Mouse (Mus musculus): ENCODE measurements around the gene Atp6v0a1.

Gene Atp6v0a1

DNA sequence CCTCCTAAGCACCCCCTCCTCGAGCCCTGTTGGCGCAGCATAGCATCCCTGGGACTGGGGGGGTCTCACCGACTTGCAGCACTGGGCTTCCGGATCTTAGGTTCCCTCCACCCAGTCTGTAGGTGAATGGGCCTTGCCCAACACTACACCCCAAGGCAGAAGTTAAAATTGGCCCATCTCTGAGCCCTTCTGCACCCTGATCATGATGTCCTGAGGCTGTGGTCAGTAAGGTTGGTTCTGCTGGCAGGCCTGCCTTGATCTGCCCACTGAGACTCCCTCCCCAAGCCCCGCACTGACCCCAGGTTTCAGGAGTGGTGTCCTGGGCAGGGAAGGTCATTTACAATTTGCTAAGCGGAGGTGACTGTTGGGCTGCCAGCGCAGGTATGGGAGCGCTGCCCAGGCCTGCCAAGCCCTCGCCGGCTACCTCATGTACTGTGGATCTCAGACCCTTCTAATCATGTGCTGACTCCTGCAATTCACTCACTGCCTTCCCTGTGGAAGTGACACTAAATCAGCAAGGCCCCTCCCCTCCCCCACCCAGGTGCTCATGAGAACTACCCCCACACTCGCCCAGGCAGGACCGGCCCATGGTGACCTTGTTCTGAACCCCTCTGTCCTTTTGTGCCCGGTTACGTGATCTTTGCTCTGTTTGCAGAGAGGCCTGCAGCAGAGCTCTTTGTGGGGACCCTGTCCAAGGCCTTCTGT, 53.9 kb downstream of the Atp6v0a1 start:
- DNase-seq = no peak

DNA sequence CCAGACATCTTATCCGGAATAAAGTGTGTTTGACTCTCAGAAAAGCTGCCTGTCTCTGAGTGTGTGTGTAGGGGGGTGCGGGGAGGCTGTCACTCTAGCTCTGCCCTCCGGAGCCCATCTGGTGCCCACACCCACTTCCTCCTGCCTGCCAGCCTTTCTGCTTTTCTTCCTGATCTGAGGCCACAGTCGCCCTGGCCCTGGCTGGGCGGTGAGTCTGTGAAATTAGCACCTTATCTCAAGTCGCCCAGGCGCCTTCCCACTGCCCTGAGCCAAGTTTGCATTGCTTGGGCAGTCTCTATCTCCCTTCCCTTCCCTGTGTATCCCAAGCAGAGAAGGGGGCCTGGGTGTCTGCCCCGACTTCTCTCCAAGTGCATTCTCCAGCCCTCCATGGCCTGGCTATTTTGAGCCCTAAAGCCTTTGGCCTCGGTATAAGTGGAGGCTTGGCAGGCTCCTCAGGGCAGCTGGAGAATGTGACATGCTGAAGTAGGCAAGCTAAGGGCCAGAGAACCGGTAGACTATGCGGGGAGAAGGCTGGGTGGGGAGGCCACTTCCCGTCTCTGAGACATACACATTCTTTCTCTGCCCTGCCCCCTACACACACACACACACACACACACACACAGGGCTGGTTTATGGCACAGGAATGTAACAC, 54.5 kb downstream of the Atp6v0a1 start:
- peak; percentile 54 for DNase-seq

DNA sequence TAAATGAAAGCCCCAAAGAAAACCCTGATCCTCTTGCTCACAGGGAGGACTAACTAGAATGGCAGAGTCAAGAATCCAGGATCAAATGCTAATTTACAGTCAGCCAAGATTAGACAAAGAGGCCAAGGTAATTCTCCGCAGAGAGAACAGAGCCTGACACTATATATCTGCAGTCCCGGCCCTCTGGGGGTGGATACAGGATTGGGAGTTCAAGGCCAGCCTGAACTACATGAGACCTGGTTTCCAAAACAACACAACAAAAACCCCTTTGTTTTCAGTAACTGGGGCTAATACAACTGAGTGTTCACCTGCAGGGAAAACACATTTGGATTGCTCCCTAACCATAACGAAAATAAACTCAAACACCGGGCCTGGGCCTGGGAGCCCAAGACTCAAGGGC, 55.2 kb downstream of the Atp6v0a1 start:
- DNase-seq = no peak

DNA sequence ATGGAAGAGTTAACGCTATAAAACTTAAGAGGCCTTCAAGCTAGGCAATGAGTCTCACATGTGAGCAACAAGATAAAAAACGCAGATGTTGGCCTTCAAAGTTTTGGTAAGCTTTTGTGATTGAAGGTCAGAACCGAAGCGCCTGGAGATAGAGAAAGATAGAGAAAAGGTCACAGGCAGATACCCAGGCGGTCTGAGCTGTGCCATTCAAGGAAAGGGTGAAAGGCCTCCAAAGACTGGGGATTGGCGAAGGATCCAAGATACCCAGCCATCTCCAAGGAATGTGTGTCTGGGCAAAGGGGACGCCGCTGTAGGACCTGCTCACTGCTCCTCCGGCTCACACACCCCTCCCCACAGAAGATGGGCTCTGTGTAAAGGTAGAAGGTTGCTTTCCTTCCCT, 55.8 kb downstream of the Atp6v0a1 start:
- DNase-seq = no peak

DNA sequence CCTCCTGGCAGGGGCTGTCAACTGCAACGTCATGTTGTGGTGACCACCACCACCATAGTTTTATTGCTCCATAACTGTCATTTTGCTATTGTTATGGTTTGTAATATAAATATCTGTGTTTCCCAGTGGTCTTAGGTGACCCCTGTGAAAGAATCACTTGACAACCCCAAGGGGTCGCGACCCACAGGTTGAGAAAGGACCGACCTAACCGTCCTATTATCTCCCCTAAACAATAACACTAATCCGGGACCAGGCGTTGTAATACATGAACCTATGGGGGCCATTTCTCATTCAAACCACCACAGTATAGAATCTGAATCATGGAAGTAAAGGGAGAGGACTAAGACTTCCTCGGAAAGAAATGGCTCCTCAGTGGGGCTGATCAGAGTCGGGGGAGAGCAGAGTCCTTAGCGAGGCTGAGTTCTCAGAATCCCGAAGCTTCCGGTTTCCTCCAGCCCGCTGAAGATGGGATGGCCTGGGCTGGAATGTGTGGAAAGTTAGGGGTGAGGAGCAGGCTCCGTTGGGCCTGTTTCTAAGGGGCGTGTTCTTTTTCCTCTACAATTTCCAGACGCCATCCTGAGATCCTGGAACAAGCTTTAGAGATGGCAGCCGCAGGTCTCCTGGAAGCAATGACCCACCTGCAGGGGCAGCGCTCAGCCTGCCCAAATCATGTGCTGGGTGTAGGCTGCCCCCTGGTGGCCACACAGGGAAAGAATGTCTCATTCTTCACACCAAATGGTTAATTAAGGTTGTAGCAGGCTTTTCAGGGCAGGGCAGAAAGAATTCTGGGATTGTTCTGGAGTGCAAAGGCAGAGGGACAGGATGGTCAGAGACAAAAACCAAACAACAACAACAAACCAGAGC, 57.5 kb downstream of the Atp6v0a1 start:
- DNase-seq = peak; percentile 86

DNA sequence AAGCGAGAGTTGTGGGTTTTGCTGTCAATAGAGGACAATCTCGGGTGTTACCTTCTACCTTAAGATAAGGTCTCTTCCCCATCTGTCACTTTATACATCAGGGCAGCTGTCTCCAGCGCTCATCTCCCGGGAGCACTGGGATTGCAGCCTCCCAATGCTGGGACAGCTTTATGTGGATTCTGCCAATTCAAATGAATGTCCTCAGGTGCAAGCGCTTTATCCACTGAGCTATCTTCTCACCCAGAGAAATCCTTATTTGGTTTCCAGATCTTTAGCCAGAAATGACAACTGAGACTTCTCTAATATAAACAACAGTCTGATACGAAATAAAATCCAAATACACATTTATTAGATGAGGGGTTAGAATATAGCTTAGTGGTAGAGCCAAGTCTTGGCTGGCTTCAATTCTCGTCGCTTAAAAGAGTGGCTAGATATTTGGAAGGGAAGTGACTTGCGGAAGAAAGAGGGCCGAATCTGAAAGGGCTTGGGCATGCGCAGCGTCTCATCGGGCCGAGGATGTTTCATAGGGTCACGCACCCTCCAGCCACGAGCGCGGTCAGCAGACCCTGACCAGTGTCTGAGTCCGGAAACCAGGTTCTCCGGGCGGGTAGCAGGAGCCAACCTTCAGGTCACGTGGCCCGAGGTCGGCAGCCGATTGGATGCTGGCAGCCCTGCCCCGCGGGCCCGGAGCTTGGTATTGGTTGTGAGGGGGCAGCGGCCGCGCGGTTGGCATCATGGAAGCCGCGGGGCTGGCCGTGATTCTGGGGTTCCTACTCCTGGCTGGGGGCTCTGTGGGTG, 60.3 kb downstream of the Atp6v0a1 start, which contains the start of gene Naglu:
Gene Naglu (plus strand): TSS at position 622 of the 798 bp plus-strand sequence.
- DNase-seq = peak; percentile 95

DNA sequence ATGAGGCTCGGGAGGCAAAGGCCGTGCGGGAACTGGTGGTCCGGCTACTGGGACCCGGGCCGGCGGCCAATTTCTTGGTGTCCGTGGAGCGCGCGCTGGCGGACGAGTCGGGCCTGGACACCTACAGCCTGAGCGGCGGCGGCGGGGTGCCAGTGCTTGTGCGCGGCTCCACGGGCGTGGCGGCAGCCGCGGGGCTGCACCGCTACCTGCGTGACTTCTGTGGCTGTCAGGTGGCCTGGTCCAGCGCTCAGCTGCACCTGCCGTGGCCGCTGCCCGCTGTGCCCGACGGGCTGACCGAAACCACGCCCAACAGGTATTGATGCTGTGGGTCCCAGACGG, 60.9 kb downstream of the Atp6v0a1 start:
- no peak for DNase-seq

DNA sequence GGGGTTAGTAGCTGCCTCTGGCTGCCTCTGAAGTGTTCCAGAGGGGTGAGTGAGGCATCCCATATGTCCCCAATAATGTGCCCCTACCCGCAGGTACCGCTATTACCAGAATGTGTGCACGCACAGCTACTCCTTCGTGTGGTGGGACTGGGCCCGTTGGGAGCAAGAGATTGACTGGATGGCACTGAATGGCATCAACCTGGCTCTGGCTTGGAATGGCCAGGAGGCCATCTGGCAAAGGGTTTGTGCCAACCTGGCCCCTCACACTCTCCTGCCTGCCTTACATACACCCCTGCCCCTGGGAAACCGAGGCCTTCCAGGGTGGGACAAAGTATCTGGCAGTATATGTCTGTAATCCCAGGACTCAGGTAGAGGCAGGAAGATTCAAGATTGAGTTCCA, 61.7 kb downstream of the Atp6v0a1 start:
- DNase-seq = no peak

DNA sequence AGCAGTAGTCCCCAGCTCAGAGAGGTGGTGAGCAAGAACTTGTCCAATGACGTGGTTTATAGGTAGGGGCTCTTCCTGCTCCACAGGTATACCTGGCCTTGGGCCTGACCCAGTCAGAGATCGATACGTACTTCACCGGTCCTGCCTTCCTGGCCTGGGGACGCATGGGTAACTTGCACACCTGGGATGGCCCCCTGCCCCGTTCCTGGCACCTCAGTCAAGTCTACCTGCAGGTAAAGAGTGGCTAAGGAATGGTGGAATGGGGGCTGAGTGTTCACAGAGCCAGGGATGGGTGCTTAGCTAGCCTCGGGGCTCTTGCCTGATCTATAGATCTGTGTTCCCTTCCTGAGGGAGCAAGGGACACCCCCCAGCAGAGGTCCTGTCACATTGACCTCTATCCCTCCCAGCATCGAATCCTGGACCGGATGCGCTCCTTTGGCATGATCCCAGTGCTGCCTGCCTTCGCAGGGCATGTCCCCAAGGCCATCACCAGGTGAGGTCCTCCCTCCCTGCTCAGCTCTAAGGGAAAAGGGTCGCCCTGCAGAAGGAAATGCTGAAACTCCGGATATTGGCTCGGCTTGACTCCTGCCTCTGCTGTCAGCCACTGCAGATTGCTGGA, 62.7 kb downstream of the Atp6v0a1 start:
- no peak for DNase-seq

DNA sequence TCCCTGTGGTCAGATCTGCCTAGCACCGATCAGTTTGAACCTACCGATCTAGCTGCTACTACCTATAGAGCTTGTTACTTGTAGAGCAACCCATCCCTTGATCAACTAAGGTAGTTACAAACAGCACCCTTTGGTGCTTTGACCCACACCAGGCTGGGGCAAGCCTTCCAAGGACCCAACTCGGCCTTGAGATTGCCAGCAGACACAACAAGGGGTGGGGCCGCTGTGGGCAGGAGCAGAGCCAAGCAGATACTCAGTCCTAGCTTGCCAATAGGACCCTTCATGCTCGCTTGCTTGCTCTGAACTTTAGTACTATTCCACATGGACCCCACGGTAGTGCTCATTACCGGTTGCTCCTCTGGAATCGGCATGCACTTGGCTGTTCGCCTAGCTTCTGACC, 68.9 kb downstream of the Atp6v0a1 start, which contains the start of gene Hsd17b1:
Gene Hsd17b1 (plus strand): TSS at position 291 of the 400 bp plus-strand sequence.
- no peak for DNase-seq

DNA sequence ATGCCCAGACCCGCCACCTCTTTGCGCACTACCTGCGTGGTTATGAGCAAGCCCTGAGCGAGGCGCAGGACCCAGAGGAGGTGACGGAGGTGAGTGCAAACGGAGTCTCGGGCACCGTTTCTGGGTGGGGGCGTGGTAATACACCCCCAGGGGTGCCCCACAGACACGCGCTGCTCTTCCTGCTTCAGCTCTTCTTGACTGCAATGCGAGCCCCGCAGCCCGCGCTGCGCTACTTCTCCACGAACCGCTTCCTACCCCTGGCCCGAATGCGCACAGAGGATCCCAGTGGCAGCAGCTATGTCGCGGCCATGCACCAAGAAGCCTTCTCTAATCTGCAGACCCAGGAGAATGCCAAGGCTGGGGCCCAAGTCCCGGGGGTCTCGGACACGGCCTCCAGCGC, 70.5 kb downstream of the Atp6v0a1 start:
- no peak for DNase-seq

DNA sequence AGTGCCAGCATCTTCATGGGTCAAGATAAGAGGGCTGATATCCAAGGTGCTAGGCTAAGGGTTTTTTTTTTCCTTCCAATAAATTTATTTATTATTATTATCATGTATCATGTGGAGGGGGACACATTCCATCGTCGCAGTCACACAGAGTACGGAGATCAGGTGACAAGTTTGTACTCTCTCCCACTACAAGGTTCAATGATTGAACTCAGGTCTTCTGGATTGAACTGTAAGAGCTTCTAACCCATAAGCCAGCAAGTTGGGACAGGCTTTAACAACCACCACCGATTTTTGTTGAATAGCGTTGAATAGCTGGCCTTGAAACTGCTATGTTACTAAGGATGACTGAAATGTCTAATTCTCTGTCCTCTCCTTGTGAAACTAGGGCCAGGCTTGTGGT, 71.2 kb downstream of the Atp6v0a1 start:
- no peak for DNase-seq

DNA sequence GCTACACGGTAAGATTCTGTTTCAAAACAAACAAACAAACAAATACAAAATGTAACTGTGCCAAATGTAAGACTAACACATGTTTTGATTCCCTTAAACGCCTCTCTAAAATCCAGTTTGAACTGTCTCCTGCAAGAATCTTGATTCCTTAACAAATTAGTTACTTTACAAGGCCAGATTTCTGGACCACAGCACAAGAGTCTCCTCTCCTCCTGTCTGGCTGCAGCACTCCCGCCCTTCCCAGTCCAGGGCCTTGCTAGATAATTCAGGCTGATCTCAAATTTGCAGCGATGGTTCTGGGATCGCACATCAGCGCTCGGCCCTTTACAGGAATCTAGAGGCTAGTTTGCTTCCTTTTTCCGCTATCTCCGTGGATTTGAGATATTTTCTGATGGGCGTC, 72.4 kb downstream of the Atp6v0a1 start:
- DNase-seq = no peak

DNA sequence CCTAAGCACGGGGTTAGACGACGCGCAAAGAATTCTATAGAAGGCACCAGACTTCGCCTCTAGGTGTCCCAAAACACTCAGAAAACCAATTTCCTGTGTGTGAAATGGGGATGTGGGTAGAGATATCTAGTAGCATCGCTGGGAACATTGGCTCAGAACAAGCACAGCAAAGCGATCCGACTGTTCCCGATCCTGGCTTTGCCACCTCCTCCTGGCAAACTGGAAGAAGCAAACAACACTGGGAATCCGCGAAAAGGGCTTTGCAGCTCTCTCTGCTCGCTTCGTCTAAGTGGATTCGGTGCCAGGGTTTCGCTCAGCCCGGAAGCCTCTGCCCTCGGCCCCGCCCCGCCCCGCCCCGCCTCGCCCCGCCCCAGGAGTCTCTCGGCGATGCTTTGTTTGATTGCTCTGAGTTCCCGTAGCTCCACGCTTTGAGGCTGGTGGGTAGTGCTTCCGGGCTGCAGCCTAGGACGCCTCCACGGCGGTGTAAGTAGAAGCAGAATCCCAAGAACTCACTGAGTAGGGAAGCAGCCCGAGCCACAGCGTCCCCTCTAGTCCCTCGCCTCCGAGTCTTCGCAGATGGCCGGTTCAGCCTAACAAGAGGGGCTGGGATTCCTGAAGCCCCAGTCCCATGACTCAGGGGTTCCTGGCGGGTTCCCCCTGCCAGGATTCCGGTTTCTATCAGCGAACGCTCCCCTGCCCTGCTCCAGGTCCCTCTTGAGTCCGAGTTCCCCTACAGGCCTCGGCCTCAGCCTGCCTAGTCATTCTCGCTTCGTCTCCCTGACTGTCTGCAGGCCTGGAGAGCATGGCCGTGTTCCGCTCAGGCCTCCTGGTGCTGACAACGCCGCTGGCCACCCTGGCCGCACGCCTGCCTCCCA, 73.2 kb downstream of the Atp6v0a1 start, which contains the start of gene Coasy:
Gene Coasy (plus strand): TSS at position 358 of the 875 bp plus-strand sequence.
- peak; percentile 82 for DNase-seq

DNA sequence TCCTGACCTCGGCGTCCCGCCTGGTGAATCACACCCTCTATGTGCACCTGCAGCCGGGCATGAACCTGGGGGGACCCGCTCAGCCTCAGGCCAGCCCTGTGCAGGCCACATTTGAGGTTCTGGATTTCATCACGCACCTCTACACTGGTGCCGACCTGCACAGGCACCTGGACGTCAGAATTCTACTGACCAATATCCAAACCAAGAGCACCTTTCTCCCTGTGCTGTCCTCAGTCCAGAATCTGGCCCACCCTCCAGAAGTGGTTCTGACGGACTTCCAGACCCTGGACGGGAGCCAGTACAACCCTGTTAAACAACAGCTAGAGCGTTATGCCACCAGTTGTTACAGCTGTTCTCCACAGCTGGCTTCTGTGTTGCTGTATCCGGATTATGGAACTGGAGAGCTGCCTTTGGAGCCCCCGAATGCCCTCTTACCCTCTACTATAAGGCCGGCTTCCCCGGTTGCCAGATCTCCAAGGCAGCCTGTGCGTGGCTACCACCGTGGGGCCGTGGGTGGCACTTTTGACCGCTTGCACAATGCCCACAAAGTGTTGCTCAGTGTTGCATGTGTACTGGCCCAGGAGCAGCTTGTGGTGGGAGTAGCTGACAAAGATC, 73.9 kb downstream of the Atp6v0a1 start:
- no peak for DNase-seq

DNA sequence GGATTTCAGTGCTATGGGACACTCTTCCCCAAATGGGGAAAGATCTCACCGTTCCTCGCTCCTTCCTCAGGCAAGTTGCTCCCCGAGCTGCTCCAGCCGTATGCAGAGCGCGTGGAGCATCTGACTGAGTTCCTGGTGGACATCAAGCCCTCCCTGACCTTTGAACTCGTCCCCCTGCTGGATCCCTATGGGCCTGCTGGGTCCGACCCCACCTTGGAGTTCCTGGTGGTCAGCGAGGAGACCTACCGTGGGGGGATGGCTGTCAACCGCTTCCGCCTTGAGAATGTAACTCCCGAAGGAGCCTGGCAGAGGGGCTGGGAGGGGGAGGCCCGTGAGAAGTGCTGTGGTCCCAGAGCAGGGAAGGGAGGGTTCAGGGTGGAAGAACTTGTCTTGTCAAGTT, 75.0 kb downstream of the Atp6v0a1 start:
- no peak for DNase-seq

DNA sequence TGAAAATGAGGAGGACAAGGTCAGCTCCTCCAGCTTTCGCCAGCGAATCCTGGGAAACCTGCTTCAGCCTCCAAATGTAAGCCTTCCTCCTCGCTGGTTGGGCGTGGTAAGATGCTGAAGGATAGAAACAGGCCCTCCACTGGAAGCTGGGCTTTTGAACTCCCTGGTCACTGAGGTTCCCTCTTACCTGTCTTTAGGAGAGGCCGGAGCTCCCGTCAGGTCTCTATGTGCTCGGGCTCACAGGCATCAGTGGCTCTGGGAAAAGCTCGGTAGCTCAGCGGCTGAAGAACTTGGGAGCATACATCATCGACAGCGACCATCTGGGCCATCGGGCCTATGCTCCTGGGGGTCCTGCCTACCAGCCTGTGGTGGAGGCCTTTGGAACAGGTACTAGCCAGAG, 75.6 kb downstream of the Atp6v0a1 start:
- no peak for DNase-seq

DNA sequence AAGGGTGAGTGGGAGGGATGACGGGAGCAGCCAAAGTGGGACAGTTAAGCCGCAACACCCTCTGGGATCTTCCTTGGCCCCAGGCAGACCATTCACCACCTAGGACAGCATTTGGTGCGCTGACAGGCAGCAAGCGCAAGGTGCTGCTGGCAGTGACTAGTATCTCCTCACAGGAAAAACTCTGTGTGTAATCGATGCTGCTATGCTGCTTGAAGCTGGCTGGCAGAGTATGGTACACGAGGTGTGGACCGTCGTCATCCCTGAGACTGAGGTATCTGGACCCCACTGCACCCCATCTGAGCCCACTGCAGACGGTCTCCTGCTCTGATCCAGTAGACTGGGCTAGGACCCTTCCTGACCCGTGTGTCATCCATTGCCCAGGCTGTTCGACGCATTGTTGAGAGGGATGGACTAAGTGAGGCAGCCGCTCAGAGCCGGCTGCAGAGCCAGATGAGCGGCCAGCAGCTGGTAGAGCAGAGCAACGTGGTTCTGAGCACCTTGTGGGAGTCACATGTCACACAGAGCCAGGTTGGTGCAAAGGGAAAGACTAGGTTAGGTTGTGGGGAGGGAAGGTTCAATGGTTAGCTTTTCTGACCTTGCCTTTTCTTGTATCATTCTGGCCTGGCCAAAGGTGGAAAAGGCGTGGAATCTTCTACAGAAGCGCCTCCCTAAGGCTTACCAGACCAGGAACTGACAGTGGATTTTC, 76.5 kb downstream of the Atp6v0a1 start:
- no peak for DNase-seq

DNA sequence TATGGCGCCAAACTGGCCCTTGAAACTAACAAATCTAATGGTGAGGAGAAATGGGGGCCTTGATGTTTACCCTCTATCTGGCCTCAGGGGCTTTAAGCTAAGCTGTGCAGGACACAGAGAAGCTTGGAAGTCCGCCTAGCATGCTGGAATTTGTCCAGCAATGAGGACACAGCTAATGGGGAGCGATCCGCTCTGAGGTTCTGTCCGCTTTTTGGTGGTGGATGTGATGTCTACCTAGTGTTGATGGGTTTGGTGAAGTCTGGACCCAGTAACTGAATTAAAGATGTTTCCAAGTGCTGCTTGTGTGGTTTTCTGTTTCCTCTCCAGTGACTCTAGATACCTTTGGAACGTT, 77.0 kb downstream of the Atp6v0a1 start:
- no peak for DNase-seq
